Mouse (Mus musculus): Measurements from ENCODE around the gene Snx13.

DNA sequence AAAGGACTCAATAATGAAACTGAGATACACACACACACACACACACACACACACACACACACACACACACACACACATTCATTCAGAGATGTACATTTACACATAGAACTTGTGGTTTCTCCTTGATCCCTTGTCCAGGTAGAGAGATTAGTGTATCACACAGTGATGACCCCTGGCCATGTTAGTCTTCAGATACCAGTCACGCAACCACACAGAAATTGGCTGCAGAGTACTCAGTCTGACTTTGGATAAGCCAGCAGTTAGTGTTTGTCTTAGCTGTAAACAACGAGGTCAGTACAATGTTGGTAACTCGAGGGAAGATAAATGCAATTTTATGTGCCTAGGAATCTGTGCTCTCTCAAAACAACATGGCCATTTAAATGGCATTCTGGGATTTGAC, 129.6 kb downstream of the Snx13 start:
- TF ChIP-seq CTCF (IDR thresholded peaks at IDR 0.05; ENCODE audit: control insufficient read depth, insufficient read depth, insufficient read length) (no peak), MAX (IDR thresholded peaks at IDR 0.05) (no peak), USF1 (IDR thresholded peaks at IDR 0.05; ENCODE audit: low read depth) (no peak), MYOD1 (IDR thresholded peaks at IDR 0.05; ENCODE audit: control insufficient read depth, insufficient read length, low read depth) (no peak)
